Mouse (Mus musculus) frontal cortex, adult (tissue): Measurements from ENCODE around the gene Vax2.

ENCODE experiments used
- ATAC-seq: cut with Nextera tagmentation; 2 replicates; pipeline ENCODE4 v1.9.2; 2017; ENCODE audit warnings: mild to moderate bottlenecking, moderate library complexity, mixed read lengths; ENCODE audit not compliant: low TSS enrichment

Vax2 gene

DNA sequence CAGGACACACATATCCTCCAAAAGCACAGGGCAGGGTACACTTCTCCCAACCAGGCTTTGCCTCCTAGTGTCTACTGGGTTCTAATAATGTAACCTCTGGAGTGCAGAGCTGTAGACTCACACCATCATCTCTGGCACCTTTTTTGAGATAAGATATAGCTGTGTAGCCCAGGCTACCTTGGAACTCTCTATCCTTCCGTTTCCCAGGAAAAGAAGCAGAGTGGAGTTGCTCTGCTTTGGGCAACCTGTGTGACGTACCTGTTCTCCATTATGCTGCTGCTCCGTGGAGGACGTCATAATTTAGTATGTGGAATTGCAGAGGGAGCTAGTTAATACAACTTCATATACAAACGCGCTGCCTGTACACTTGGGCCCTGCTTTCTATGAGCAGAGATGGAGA, 51.3 kb downstream of the Vax2 start, which contains the start of gene Ankrd53:
TSS of gene Ankrd53 (plus strand) at position 301 of the 400 bp plus-strand sequence.
- no peak for ATAC-seq

DNA sequence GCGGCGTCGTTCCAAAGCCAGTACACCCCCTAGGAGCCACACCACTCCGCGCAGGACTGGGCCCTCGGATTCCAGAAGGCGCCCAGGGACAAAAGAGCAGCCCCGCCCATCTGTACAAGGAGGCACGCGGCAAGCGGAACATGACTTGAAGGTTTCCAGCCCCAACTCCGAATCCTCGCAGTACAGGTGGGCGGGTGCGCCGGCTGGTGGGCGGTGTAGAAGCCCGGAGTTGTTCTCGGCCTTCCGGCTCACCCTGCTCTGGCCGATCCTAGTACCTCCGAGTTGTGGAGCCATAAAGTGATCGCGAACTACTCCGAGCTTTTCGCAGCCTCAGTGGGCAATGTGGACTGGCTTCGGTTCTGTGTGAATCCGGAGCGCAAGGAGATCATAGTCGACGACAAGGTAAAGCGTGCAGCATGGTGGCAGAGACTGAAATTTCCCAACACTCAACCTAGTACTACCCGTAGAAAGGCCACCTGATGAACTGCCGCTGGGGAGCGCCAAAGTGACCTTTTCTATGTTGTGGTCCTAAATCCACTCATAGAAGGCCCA, 51.9 kb downstream of the Vax2 start:
- ATAC-seq, result no peak

DNA sequence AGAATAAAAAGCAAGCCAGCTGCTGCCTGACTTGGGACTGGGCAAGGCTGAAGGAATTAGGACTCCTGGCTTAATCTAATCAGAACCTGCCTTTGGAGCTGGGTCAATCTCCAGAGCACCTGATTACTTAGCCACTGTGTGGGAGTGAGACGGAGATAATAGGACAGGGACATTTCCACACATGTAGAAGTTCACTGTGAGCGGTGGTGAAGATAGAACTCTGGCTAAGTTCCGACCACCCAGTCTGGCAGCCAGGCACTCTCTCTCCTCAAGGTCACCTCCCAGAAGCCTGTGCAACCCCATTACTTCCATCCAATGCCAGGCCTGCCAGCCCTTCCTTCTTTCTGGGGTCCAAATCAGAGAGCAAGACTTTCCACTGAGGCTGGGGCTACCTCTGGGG, 55.9 kb downstream of the Vax2 start:
- no peak for ATAC-seq

DNA sequence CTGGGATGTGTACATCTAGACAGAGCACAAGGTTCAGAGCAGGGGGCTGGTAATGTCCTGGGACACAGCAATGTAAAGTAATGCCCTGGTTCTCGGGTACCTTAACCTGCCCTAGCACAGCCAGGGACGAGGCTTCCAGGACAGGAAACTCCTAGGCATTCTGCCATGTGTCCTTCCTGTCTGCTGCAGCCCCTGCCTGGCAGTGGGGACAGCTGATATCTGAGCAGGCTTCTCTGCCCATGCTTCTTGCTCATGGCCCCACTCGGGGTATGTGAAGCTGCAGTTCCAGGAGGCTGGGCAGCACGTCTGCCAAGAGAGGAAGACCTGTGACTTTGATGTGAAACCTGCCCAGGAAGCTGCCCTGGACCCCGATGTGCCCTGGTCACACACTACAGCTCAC, 57.4 kb downstream of the Vax2 start:
- no peak for ATAC-seq

DNA sequence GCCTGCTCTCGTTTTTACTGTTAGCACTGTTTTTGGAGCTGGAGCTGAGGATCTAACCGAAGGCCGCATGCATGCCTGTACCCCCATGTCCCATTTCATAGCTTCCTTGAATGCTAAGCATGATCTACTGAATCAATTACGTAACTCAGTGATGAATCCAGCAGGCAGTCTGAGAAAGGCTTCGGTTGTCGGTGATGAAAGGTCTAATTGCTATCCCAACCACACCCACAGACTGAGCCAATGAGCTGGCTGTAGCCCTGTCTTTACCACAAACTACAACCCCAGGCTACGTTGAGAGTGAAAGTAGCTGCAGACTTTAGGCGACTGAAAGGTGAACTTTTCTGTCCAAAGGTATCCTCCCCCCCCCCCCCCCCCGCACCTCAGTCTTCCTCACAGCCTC, 63.1 kb downstream of the Vax2 start:
- ATAC-seq, result no peak

DNA sequence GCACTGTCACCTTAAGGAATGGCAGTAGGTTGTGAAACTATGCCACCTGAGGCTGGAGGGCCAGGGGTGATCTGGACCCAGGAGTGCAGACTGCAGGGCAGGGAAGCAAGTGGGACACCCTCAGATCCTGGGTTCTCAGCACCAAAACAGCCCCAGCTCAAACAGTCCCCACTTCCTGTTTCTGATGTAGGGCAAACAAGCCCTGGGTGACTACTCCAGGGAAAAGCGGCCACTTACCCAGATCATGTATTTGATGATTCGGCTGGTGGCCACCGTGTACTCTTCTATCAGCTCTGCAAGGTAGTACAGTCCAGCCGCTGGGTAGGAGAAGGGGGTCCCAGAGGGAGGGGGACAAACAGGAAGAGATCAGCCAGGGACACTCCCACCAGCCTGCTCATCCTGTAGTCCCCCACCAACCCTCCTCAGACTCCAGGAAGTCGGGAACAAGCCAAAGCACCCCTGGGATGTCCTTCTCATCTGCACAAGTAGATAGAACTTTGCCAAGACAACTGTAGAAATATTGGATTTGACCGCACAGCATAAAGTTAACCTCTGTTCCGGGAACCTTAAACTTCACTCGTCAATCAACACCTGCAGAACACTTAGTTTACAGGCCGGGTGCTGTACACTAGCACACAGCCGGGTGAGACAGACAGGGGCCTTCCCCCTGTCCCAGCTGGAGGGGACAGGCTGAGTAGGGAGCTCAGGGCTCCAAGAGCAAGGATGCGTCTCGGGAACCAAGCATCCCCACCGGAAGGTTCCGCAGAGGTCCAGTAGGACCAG, 63.9 kb downstream of the Vax2 start:
- peak; percentile 15 for ATAC-seq

DNA sequence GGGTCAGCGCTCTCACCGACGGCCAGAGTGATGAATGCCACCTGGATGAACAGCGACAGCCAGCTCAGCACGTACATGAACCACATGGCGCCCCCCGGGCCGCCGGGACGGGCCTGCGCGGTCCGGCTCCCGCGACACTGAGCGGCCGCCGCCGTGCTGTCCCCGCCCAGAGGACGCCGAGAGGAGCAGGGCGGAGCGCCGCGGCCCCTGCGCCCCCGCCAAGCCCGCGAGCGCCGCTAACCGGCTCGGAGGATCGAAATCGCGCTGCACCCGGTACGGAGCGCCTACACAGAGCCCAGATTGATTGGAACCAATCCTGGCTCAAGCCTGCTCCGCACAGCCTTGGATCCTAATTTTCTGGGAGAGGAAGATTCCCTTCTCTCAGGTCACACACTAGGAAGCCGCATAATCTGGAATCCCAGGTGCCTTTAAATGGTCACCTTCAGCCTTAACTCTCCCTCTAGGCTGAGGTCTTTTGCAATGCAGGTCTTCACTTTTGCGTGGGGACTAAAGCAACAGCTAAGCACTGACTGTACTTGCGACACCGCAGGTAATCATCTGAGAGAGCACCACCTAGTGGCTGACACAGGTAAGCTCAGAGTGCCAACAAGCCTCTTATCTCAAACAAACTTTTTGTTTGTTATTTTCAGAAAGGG, 64.7 kb downstream of the Vax2 start, which contains the start of gene Tex261:
TSS of gene Tex261 (minus strand) at position 176 of the 656 bp plus-strand sequence.
- peak; percentile 89 for ATAC-seq

DNA sequence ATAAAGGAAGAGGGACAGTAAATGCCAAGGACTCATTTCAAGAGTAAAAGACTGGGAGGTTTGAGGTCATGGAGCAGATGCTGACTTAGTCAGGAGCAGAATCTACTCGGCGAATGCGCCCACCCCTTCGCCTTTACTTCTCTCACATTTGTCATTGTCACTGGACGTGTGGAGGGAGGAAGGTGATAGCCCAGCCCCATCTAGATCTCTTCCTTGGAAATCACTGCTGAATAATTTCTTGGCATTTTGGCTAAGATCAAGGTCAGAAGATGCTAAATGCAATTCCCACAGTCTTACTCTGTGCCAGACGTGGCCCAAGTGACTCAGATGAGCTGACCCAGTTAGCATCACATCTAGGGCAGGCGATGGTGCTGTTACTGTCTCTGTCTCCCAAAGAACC, 67.2 kb downstream of the Vax2 start:
- ATAC-seq, result 0 out of 2 replicates have a peak, but pooled peaks have one; percentile 24

DNA sequence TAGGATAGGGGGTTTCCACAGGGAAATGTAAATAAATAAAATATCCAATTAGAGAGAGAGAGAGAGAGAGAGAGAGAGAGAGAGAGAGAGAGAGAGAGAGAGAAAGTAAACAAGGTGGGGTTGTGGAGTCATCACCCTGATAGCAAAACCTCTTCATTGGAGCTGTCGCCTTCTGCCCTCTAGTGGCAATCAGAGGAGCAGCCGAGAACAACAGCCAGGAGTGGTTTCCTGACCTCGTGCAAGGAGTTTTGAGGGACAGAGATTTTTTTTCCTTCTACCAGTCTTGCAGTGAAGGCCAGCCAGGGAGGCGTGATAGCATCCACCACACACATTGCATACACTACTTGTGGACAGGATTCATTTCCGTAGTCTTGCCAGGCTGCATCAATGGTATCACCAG, 68.0 kb downstream of the Vax2 start:
- ATAC-seq, result no peak

DNA sequence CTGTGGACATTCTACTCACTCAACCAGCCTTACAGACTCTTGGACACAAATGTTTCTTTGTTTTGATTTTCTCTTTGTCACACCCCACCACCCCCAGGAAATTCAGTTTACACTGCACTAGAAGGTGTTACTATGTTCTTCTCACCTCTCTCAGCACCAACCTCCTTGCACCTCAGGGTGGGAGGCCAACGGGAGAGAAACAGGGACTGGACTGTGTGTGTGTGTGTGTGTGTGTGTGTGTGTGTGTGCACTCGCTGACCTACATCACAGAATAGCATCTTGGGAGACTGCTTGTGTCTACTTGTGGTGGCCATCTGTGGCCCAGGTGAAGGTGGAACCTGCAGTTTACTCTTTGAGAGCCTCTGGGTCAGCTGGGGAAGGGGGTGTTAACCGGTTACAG, 75.4 kb downstream of the Vax2 start:
- ATAC-seq, result no peak
